Mouse (Mus musculus) E14TG2a.4 (cell line): ENCODE data around the gene Rtn4rl1.

Experiments
- CTCF ChIP-seq: conservative IDR thresholded peaks from 2 replicates; pipeline ENCODE4 v1.5.1; 2014; ENCODE audit warnings: low read length
- NANOG ChIP-seq: IDR thresholded peaks from 2 replicates; pipeline ENCODE4 v1.6.1; 2014; ENCODE audit warnings: borderline replicate concordance, low read length, mixed read lengths

DNA sequence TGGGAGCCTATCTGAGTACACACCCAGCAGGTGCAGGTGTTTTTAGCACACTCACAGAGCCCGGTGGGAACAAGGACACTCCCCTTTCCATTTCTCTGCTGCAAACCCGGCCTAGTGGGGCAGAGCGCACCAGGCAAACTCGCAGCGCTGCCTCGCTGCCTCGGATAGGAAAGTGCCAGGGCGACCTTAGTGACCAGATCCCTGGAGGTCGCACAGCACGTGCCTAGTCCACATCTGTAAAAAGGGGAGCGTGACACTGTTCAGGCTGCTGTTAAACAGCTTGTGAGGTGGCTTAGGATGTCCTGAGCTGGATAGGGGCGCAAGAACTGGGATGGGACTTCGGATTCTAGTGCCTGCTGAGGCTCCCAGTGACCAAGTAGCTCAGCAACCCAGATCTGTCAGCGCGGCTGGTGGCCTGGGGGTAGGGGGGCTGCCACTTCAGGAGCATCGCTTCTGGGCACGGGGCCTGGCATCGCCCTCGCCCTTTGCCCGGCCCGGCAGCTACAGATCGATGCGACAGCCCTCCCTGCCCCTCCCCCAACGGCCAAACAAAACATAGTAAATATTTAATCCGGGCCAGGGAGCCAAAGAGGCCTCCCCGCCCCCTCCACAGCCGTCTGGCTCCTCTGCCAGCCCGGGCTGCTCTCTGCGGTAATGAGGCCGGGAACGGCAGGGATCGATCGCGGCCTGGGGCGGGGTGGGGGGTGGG is 19.9 kb downstream of the Rtn4rl1 start:
- TF ChIP-seq CTCF (no peak), NANOG (no peak)
